Mouse (Mus musculus) heart, adult 10 weeks (tissue): ENCODE measurements around the gene Htra3. TPM values are rescaled to one million over a fixed set of nuclear protein-coding genes. Genes with fewer than 3 reads are reported as not detected.

Experiments used
- polyA plus RNA-seq: library from polyadenylated mRNA; stranded (reverse); fragments of 350-450 nt; fragmentation: Illumina TruSeq; extraction: RNeasy Lipid Tissue Mini Kit (QIAGEN cat#74804); gene quantifications from one replicate; pipeline ENCODE4 v1.2.3, GENCODE M21; 2014; ENCODE audit warnings: low read depth, low replicate concordance

Gene Htra3
- polyA plus RNA-seq, result 92.5 TPM

DNA sequence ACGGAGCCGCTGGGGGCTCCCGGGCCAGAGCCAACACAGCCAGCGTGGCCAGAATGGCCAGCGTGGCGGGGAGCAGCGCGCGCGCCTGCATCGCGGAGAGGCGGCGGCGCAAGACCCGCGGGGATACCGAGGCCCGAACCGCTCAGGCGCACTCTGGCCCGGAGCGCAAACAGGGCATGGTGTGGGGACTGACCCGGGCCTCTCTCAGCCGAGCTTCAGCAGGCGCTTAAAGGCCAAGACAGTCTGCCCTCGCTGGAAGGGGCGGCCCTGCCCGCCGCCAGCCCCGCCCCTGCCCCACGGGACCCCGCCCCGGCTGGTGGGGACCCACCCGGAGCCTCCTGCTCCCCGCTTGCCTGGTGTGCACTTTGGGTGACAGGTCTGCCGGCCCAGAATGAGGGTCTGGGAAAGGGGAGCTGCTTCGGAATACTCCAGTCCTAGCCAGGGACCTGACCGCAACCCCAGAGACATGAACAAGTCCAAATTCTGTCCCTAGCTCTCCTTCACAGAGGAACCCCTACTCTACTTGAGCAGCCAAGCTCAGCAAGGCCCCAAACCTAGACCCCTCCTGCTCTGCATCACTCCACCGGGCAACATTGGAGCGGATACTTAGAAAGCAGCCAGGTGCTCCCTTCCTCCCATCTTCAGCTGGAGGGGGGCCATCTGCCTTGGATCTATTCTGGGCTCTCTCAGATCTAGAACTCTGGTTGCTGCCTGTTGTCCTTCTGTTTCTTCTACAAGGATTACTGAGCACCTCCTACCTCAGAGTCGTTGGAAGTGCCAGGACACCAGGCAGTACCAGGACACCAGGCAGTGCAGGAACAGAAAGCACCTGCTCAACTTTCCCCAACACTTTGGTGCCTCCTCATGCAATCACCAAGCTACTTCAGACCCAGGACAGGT lies at the start of gene Htra3:
Gene Htra3, minus strand, starts transcription at position 527 of the 900 bp plus-strand sequence.

Other genes with a start within 250 kb of the Htra3 start
- 0.84 TPM for gene Cpz, start 154.1 kb downstream of the Htra3 start, polyA plus RNA-seq
- 1.8 TPM for gene Trmt44, start 104.7 kb downstream of the Htra3 start, polyA plus RNA-seq
- gene Acox3, start 96.7 kb downstream of the Htra3 start, polyA plus RNA-seq, result 27.1 TPM
- gene Sh3tc1, start 60.2 kb upstream of the Htra3 start, polyA plus RNA-seq, result 11.0 TPM
- gene Ablim2, start 78.1 kb upstream of the Htra3 start, polyA plus RNA-seq, result 30.5 TPM
- gene Afap1, start 213.5 kb upstream of the Htra3 start, polyA plus RNA-seq, result 7.7 TPM